Mouse (Mus musculus) G1E (cell line): ENCODE data around the gene Ccm2l.

Experiments
- CTCF ChIP-seq: IDR thresholded peaks from 2 replicates; pipeline ENCODE4 v1.5.1; 2012; ENCODE audit warnings: low read depth, low read length, inconsistent platforms, mixed read lengths
- TAL1 ChIP-seq: conservative IDR thresholded peaks from 2 replicates; pipeline ENCODE4 v1.6.1; 2012; ENCODE audit warnings: low read depth, low read length, inconsistent platforms, mixed read lengths

- TF ChIP-seq CTCF (no peak), TAL1 (no peak)
Observed at GRCm38 (mm10) chr2:153027501-153027900, 38.3 kb upstream of the Ccm2l start.
